Mouse (Mus musculus) cerebellum, adult 11 months (tissue): ENCODE data around the gene Rassf7.
A peak's percentile ranks its signal among the peaks of the same experiment; 100 is the strongest.
"Not testable (repeated sequence)": the region's sequence is repeated elsewhere in the genome, so short reads cannot be mapped to it uniquely, and the experiment has no call there.

Experiments
- DNase-seq: peaks from one replicate; pipeline ENCODE4 v3.0.0; 2022

Rassf7 gene

DNA sequence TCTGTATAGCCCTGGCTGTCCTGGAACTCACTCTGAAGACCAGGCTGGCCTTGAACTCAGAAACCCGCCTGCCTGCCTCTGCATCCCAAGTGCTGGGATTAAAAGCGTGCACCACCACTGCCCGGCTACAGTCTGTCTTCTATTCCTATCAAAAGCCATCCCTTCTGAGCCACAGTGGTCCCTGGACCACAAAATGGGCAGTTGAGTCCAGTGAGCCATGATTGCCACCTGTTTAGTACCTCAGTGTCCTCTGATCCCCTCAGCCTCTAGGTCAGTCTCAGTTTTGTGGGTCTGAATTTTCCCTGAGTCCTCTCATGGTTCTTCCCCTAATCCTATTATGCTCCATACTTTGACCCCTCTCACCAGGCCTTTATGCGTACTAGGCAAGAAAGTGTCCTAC, 12.1 kb downstream of the Rassf7 start:
- DNase-seq = no peak

GRCm38 (mm10) chr7:141228279-141229067, 12.8 kb downstream of the Rassf7 start, which contains the start of gene Phrf1:
TSS of gene Phrf1 (plus strand) at chr7:141228784.
- peak; percentile 91 for DNase-seq

GRCm38 (mm10) chr7:141229702-141230101, 14.0 kb downstream of the Rassf7 start:
- DNase-seq = no peak

DNA sequence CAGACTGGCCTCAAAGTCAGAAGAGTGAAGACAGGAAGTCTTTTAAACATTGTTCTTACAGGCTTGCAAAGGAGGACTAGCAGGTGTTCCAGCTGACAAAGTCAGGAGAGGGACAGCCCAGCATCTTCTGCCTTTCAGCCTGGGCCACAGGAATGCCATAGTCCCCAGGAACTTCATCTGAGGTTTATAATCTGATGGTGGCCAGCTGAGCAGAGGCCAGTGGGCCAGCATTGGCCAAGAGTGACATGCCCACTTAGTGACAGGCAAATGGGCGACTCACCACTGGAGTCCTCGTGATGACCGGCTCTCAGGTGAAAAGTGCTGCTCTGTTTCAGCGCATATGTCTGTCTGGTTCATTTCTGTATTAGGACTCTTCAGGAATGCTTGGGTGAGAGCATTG, 14.9 kb downstream of the Rassf7 start:
- DNase-seq = no peak

DNA sequence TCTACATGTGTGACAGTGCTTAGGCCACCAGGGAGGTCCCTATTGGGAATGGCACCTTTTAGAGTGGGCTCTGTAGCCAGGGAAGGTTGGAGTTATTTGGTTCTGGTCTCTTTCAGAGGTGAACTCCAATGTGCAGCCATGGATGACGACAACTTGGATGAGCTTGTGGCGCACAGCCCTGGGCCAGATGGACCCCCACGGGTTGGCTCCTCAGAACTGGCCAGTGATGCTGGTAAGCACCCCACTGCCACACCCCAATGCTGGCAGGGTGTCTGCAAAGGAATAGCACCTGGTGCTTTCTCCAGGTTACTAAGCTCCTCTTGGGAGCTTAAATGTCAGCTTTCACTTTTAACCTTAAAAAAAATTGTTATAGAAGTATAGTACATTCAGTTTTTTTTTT, 15.5 kb downstream of the Rassf7 start:
- DNase-seq = no peak

- DNase-seq = no peak
Measured at GRCm38 (mm10) chr7:141231551-141231950, 15.9 kb downstream of the Rassf7 start.

- not testable (repeated sequence) for DNase-seq
Measured at GRCm38 (mm10) chr7:141250486-141250885, 34.8 kb downstream of the Rassf7 start.

DNA sequence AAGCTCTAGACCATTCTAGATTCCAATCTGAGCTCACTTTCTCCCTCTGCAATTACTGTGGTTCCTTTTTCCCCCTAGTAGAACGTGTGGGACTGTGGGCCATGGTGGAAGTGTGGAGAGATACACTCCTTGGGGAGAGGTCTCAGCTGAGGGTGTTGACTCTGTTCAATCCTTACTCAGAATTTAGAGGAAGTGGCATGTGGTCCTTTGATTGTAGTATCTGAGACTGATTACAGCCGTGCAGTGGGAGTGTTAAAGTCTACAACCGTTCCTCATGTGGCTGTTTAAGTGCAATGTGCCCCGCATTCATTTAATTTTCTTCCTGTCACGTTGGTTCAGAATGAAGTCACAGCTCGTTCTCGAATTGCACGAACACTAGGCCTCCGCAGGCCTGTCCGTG, 40.5 kb downstream of the Rassf7 start:
- no peak for DNase-seq

GRCm38 (mm10) chr7:141261480-141261879, 45.8 kb downstream of the Rassf7 start:
- DNase-seq = no peak

- no peak for DNase-seq
Measured at GRCm38 (mm10) chr7:141263640-141264039, 48.0 kb downstream of the Rassf7 start.

GRCm38 (mm10) chr7:141264041-141264700, 48.5 kb downstream of the Rassf7 start:
- no peak for DNase-seq

GRCm38 (mm10) chr7:141264761-141265410, 49.2 kb downstream of the Rassf7 start:
- DNase-seq = no peak

- DNase-seq = no peak
Measured at GRCm38 (mm10) chr7:141265411-141265738, 49.7 kb downstream of the Rassf7 start.

DNA sequence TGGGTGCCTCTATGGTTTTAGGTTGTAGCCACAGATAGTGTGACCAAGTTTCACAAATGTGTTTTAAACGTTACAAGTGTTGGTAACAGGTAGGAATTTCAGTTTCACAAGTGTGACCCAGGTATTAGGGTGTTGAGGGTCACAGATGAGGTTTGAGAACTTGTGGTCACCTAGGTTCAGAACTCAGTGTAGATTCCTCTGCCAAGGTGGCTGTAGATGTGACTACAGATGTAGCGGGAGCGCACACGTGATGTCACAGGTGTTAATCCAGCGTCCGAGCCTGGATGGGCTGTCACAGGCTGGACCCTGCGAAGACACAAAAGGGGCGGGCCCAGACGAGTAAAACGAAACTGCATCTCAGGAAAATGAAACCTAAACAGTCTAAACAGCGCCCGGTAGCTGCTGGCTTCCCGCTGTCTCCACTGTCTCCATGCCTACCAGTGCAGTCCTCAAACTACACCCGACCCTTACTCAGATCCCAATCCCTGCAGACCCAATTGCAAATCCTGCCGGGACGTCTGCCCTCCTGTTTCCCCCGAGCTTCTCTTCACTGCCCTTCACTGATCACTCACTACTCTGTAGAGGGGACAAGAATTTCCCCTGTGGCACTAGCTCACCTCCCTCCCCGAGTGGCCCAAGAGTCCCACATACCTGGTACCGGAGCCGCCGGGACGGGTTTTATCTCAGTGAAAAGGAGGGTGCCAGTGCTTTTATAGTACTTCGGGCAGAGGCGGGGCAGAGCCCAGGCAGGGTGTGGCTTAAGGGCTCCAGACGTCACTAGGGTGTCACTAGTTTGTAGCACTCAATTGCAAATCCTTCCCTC, 50.3 kb downstream of the Rassf7 start, which contains the start of gene Irf7:
Gene Irf7, minus strand, starts transcription at position 743 of the 823 bp plus-strand sequence.
- DNase-seq = peak; percentile 27
